Mouse (Mus musculus) E14TG2a.4 (cell line): Measurements from ENCODE around the gene Itpr2.

Source experiments
- H3K27me3 ChIP-seq: 2 replicates; pipeline ENCODE4 v1.6.1; 2014; ENCODE audit warnings: low read length, control low read depth; ENCODE audit not compliant: insufficient read depth
- H3K36me3 ChIP-seq: 2 replicates; pipeline ENCODE4 v1.6.1; 2014; ENCODE audit warnings: low read length, control low read depth; ENCODE audit not compliant: insufficient read depth
- H3K4me1 ChIP-seq: replicated peaks from 2 replicates; pipeline ENCODE4 v1.6.1; 2014; ENCODE audit warnings: low read depth, low read length, control low read depth
- H3K4me3 ChIP-seq: replicated peaks from 2 replicates; pipeline ENCODE4 v1.5.1; 2014; ENCODE audit warnings: mild to moderate bottlenecking, low read length
- H3K9me3 ChIP-seq: 2 replicates; pipeline ENCODE4 v1.6.1; 2014; ENCODE audit warnings: low read length, control low read depth
- CTCF ChIP-seq: conservative IDR thresholded peaks from 2 replicates; pipeline ENCODE4 v1.5.1; 2014; ENCODE audit warnings: low read length
- NANOG ChIP-seq: IDR thresholded peaks from 2 replicates; pipeline ENCODE4 v1.6.1; 2014; ENCODE audit warnings: borderline replicate concordance, low read length, mixed read lengths
- POU5F1 ChIP-seq: IDR thresholded peaks from 2 replicates; pipeline ENCODE4 v1.6.1; 2014; ENCODE audit warnings: low read length, borderline replicate concordance

Gene Itpr2

GRCm38 (mm10) chr6:146329079-146329478 lies 172.9 kb downstream of the Itpr2 start:
- Histone ChIP-seq H3K27me3 (peaks cover 7% of the 10 kb centered on the region; the same call in 1 of the 2 replicates), H3K4me3 (no peak overlapping the region), H3K9me3 (peaks cover 15% of the 10 kb centered on the region), H3K4me1 (no peaks in the 10 kb centered on the region), H3K36me3 (no peaks in the 10 kb centered on the region)
- TF ChIP-seq NANOG (no peak), CTCF (no peak), POU5F1 (no peak)

DNA sequence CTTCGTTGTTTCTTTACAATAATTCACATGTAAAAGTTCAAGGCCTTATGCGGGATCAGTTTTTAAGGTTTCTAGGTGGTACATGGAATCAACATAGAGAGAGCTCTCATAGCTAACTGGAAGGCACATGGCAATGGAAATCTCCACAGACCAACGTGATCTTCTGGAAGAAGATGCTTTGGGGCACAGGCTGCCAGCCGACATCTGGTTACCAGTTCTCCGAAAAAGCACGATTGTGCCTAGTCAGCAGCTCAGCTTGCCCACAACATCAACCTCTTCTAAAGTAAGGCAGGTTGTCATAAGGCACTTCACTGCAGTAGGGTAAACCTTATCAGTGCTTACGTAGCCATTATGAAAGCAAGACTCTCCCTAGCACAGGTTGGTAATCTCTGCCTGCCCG lies 175.4 kb downstream of the Itpr2 start:
- no peaks in the 10 kb centered on the region for H3K4me1 ChIP-seq
- no peak overlapping the region for H3K4me3 ChIP-seq
- H3K9me3 ChIP-seq: peaks cover 15% of the 10 kb centered on the region
- no peak for TF ChIP-seq CTCF
- TF ChIP-seq NANOG: no peak
- no peak for TF ChIP-seq POU5F1
- no peaks in the 10 kb centered on the region for H3K36me3 ChIP-seq
- peaks cover 7% of the 10 kb centered on the region; the same call in 1 of the 2 replicates for H3K27me3 ChIP-seq

GRCm38 (mm10) chr6:146324541-146325204 lies 177.3 kb downstream of the Itpr2 start:
- no peak for TF ChIP-seq NANOG
- no peak for TF ChIP-seq CTCF
- no peak for TF ChIP-seq POU5F1
- Histone ChIP-seq H3K27me3 (peaks cover 7% of the 10 kb centered on the region; the same call in 1 of the 2 replicates), H3K36me3 (no peaks in the 10 kb centered on the region), H3K4me3 (no peak overlapping the region), H3K9me3 (peaks cover 10% of the 10 kb centered on the region; the same call in 1 of the 2 replicates), H3K4me1 (no peaks in the 10 kb centered on the region)

GRCm38 (mm10) chr6:146322555-146322954 lies 179.5 kb downstream of the Itpr2 start:
- H3K4me3 ChIP-seq: no peak overlapping the region
- TF ChIP-seq POU5F1 (no peak), CTCF (no peak), NANOG (no peak)

GRCm38 (mm10) chr6:146321951-146322350 lies 180.1 kb downstream of the Itpr2 start:
- no peak for TF ChIP-seq NANOG
- no peak for TF ChIP-seq CTCF
- TF ChIP-seq POU5F1: no peak
- Histone ChIP-seq H3K9me3 (peaks cover 12% of the 10 kb centered on the region), H3K4me3 (no peak overlapping the region)

More at GRCm38 (mm10) chr6:146322555-146322954, 179.5 kb downstream of the Itpr2 start:
- Histone ChIP-seq H3K4me1 (no peaks in the 10 kb centered on the region), H3K36me3 (no peaks in the 10 kb centered on the region), H3K9me3 (peaks cover 6% of the 10 kb centered on the region), H3K27me3 (0 out of 2 replicates have a peak, but pooled peaks cover 2% of the 10 kb centered on the region)

GRCm38 (mm10) chr6:146316415-146316814 lies 185.6 kb downstream of the Itpr2 start:
- TF ChIP-seq NANOG (no peak), POU5F1 (no peak), CTCF (no peak)
- H3K4me3 ChIP-seq: no peak overlapping the region
- H3K4me1 ChIP-seq: 0 out of 2 replicates have a peak, but pooled peaks cover 3% of the 10 kb centered on the region
- peaks cover 18% of the 10 kb centered on the region for H3K9me3 ChIP-seq
- H3K27me3 ChIP-seq: no peaks in the 10 kb centered on the region
- H3K36me3 ChIP-seq: no peaks in the 10 kb centered on the region

More at GRCm38 (mm10) chr6:146321951-146322350, 180.1 kb downstream of the Itpr2 start:
- Histone ChIP-seq H3K27me3 (0 out of 2 replicates have a peak, but pooled peaks cover 2% of the 10 kb centered on the region), H3K36me3 (no peaks in the 10 kb centered on the region), H3K4me1 (no peaks in the 10 kb centered on the region)

DNA sequence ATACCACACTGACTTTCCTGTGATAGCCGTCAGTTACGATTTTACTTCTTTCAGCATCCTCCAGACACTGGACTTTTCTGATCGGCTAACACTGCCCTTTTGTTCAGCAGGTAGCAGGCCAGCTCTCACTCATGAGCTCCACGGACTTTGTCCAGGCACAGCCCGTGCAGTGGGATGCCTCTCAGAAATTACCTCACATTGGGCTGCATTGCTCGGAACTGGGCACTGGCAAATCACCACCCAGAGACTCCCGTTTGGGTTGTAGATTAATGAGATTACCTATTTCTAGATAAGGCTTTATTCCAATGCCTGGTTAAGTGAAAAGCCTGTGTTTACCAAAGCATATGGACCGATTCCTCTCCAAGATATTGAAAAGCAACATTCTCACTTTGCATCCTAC lies 186.9 kb downstream of the Itpr2 start:
- no peak for TF ChIP-seq POU5F1
- no peak for TF ChIP-seq NANOG
- no peak for TF ChIP-seq CTCF
- Histone ChIP-seq H3K9me3 (peaks cover 16% of the 10 kb centered on the region), H3K4me3 (no peak overlapping the region), H3K36me3 (no peaks in the 10 kb centered on the region), H3K4me1 (0 out of 2 replicates have a peak, but pooled peaks cover 3% of the 10 kb centered on the region), H3K27me3 (no peaks in the 10 kb centered on the region)

DNA sequence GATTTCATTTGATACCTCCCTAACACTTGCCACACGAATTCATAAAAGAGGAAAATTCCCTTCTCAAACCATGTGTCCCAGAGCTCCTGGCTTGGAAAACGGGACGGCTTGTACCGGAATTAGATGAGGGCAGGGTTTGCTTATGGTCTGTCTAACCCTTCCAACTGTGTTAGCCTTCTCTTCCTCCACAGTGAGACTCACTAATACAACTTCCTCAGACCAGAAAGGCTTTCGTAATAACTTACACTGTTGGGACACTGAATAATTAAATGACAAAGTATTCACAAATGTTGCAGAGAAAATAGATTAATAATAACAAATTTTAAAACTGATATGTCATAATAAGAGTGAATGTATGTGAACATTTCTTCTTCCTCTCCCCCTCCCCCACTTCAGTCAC lies 187.7 kb downstream of the Itpr2 start:
- TF ChIP-seq NANOG (no peak), CTCF (no peak), POU5F1 (no peak)
- no peak overlapping the region for H3K4me3 ChIP-seq
- H3K36me3 ChIP-seq: no peaks in the 10 kb centered on the region
- peaks cover 16% of the 10 kb centered on the region for H3K9me3 ChIP-seq
- H3K4me1 ChIP-seq: 0 out of 2 replicates have a peak, but pooled peaks cover 3% of the 10 kb centered on the region
- no peaks in the 10 kb centered on the region for H3K27me3 ChIP-seq

GRCm38 (mm10) chr6:146313396-146313795 lies 188.6 kb downstream of the Itpr2 start:
- Histone ChIP-seq H3K36me3 (no peaks in the 10 kb centered on the region), H3K9me3 (peaks cover 16% of the 10 kb centered on the region), H3K4me1 (0 out of 2 replicates have a peak, but pooled peaks cover 3% of the 10 kb centered on the region), H3K27me3 (no peaks in the 10 kb centered on the region), H3K4me3 (no peak overlapping the region)
- TF ChIP-seq NANOG (no peak), POU5F1 (no peak), CTCF (no peak)
